Mouse (Mus musculus): ENCODE results near the gene Odr4. TPM values are rescaled to one million over a fixed set of nuclear protein-coding genes. Genes with fewer than 3 reads are reported as not detected.

Gene Odr4
- polyA plus RNA-seq, 1 experiment from 2014 or later, result 38.6 TPM

DNA sequence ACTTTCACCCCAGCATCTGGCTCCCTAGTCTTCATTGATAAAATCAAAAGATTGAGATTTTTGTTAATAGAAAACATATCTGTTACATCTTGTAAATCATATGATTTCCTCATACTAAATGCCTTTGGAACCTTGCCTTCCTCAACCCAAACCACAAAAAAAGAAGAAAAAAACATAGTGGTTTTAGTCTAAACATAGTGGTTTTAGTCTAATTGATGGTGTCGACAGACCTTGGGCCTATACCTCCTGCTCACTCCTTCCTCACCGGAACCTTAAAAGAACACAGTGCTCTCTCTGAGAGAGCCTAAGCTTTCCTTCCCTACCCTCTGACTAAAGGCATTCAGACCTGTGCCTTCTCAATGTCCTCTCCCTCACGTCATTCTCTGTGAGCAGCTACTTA lies 3.1 kb upstream of the Odr4 start:
- H3K9me3 ChIP-seq (replicated peaks), result no peaks in the 10 kb centered on the region
- no peaks in the 10 kb centered on the region for H3K27me3 ChIP-seq
- no peak overlapping the region for H3K9ac ChIP-seq
- peaks cover 7% of the 10 kb centered on the region for H3K4me1 ChIP-seq
- 63% methylated on average over 3 of the region's 3 CpGs for WGBS
- H3K4me3 ChIP-seq (replicated peaks), result no peak overlapping the region
- no peak overlapping the region for H3K27ac ChIP-seq (replicated peaks)
- no peak for ATAC-seq (ENCODE audit: insufficient number of reproducible peaks, low FRiP score, low TSS enrichment, low read depth)
- H3K36me3 ChIP-seq, result peaks cover 26% of the 10 kb centered on the region
- H3K4me2 ChIP-seq (replicated peaks), result no peak overlapping the region

DNA sequence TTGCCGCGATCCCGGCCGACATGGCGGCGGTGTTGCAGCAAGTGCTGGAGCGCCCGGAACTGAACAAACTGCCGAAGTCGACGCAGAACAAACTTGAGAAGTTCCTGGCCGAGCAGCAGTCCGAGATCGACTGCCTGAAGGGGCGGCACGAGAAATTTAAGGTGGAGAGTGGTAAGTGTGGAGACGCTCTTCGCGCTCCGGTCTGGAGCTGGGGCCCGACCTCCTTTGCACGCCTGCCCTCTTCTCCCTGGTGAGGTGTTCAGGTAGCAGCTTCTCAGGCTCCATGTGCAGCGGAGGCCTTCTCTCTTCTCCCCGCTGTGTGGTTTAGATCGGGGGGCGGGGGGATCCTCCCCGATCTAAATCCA lies 590 bp upstream of the Odr4 start:
- no peaks in the 10 kb centered on the region for H3K9me3 ChIP-seq (replicated peaks)
- H3K27ac ChIP-seq (replicated peaks), result peak overlapping the region; percentile 96
- peak overlapping the region; percentile 82 for H3K4me3 ChIP-seq (replicated peaks)
- H3K4me2 ChIP-seq (replicated peaks), result peak overlapping the region; percentile 56
- no peaks in the 10 kb centered on the region for H3K27me3 ChIP-seq
- 0% methylated on average over 27 of the region's 27 CpGs for WGBS
- peaks cover 7% of the 10 kb centered on the region for H3K4me1 ChIP-seq
- H3K36me3 ChIP-seq, result peaks cover 34% of the 10 kb centered on the region
- H3K9ac ChIP-seq, result peak overlapping the region; percentile 64
- peak; percentile 43 for ATAC-seq (ENCODE audit: insufficient number of reproducible peaks, low FRiP score, low TSS enrichment, low read depth)

DNA sequence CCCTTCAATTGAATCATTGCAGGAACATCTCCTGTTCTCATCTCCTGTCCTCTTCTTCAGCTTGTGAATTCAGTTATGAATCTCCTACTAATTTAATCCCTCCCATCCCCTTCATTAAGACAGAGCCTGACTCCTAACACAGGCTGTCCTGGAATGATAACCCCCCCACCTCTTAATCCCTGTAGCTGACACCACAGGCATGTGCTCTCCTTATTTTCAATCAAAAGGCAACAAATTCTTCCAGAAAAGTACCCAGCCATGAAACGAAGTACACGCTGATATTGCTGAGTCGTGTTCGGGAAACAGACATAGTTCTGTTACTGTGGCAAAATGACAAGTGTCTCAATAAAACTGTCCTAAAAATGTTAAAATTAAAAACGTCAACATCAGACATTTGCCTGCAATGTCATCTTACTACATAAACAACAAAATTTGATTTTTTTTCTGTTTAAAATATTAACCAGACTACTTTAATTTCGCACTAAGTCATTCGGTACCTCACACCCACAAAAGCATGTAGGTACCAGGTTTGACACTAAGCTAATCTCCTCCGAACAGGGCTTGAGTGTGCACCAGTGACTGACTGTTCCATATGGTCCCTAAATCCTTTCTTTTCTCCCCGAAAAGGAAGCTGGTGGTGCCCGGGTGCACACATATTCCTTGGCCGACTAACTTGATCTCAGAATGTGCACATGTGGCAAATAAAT lies 796 bp downstream of the Odr4 start:
- Histone ChIP-seq H3K9me3 (replicated peaks) (no peaks in the 10 kb centered on the region), H3K27ac (replicated peaks) (peak overlapping the region; percentile 95), H3K27me3 (no peaks in the 10 kb centered on the region), H3K9ac (peak overlapping the region; percentile 58), H3K4me1 (peaks cover 7% of the 10 kb centered on the region), H3K4me3 (replicated peaks) (peak overlapping the region; percentile 82), H3K4me2 (replicated peaks) (peak overlapping the region; percentile 52), H3K36me3 (peaks cover 28% of the 10 kb centered on the region)
- WGBS, result 19% methylated on average over 11 of the region's 11 CpGs
- ATAC-seq (ENCODE audit: insufficient number of reproducible peaks, low FRiP score, low TSS enrichment, low read depth), result no peak

DNA sequence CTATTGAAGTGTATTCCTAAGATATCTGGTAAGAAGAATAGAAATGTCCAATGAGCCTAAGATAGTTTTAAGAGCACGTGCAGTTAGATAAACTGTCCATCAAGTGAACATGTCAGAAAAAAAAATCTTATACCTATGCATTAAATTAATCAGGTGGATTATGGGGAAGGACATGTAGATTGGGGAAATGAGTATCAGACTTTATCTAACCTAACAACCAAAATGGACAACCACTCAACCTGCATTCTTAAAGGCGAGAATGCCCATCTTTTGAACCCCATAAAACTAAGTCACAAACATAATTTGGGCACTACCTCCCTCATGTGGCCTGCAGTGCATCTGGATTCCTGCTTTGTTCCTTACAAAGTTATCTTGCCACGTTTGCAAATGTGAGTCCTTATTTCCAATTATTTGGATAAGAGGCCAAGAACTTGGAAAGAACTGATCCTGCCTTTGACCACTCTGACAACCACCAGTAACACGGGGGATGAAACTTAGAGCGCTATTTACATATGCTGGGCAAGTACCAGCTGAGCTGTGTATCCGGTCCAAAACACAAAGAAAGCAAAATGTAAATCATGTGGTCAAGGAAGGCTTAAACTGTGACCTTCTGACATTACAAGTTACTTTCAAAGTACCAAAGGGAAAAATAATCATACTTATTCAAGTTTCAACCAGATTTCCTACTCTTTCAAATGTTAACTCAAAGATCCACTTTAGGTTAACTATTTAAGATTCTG lies 3.3 kb downstream of the Odr4 start:
- ATAC-seq (ENCODE audit: insufficient number of reproducible peaks, low FRiP score, low TSS enrichment, low read depth), result no peak
- H3K27me3 ChIP-seq, result no peaks in the 10 kb centered on the region
- 89% methylated on average over 6 of the region's 6 CpGs for WGBS
- no peaks in the 10 kb centered on the region for H3K9me3 ChIP-seq (replicated peaks)
- peaks cover 4% of the 10 kb centered on the region for H3K4me1 ChIP-seq
- H3K9ac ChIP-seq, result no peak overlapping the region
- no peak overlapping the region for H3K4me3 ChIP-seq (replicated peaks)
- H3K36me3 ChIP-seq, result peaks cover 25% of the 10 kb centered on the region
- H3K4me2 ChIP-seq (replicated peaks), result no peak overlapping the region
- no peak overlapping the region for H3K27ac ChIP-seq (replicated peaks)

DNA sequence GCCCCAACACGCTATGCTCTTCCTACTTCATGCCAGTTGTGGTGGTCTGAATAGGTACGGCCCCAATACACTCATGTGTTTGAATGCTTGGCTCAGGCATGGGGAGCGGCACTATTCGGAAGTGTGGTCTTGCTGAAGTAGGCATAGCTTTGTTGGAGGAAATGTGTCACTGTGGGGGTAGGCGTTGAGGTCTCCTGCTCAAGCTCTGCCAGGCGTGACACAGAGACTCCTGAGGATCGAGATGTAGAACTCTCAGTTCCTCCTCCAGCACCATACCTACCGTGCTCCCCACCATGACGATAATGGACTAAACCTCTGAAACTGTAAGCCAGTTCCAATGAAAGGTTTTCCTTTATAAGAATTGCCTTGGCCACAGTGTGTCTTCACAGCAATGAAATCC lies 5.3 kb downstream of the Odr4 start:
- Histone ChIP-seq H3K36me3 (peaks cover 30% of the 10 kb centered on the region), H3K9ac (no peak overlapping the region), H3K4me2 (replicated peaks) (no peak overlapping the region), H3K4me1 (peaks cover 4% of the 10 kb centered on the region), H3K27ac (replicated peaks) (no peak overlapping the region), H3K27me3 (no peaks in the 10 kb centered on the region), H3K4me3 (replicated peaks) (no peak overlapping the region), H3K9me3 (replicated peaks) (no peaks in the 10 kb centered on the region)
- ATAC-seq (ENCODE audit: insufficient number of reproducible peaks, low FRiP score, low TSS enrichment, low read depth), result no peak
- 92% methylated on average over 9 of the region's 9 CpGs for WGBS

DNA sequence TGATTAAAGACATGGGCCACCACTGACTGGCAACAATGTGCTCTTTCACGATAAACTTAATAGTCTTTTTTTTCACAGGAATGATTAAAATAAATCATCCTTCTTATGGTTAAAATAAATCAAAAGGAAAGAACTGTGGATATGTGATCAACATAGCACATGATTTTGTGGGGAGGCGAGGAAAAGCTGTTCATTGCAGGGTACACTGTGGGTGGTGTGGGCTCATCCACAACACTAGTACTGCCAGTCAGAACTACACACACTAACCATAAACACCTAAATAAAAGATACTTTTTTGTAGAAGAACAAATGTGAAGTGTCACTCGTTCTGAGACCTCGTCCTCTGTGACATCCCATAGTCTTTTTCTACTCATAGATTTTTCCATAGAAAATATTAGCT lies 8.7 kb downstream of the Odr4 start:
- no peak for ATAC-seq (ENCODE audit: insufficient number of reproducible peaks, low FRiP score, low TSS enrichment, low read depth)
- no peaks in the 10 kb centered on the region for H3K4me1 ChIP-seq
- peaks cover 25% of the 10 kb centered on the region for H3K36me3 ChIP-seq
- no peak overlapping the region for H3K4me2 ChIP-seq (replicated peaks)
- 95% methylated on average over 4 of the region's 4 CpGs for WGBS
- no peak overlapping the region for H3K4me3 ChIP-seq (replicated peaks)
- H3K27ac ChIP-seq (replicated peaks), result no peak overlapping the region
- H3K9ac ChIP-seq, result no peak overlapping the region
- H3K9me3 ChIP-seq (replicated peaks), result no peaks in the 10 kb centered on the region
- H3K27me3 ChIP-seq, result no peaks in the 10 kb centered on the region

DNA sequence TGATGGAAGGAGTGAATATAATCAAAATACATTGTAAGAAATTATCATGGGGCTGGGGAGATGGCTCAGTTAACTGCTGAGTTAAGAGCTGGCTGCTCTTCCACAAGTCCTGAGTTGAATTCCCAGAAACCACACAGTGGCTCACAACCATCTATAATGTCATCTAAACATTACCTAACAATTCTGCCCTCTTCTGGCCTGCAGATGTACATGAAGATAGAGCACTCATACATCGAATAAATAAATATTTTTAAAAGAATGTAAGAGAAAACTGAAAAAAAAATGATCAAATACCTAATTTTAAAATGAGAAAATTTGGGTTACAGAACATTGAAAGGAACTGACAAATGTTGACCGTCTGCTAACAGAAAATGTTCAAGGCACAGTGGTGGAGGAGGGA lies 18.6 kb downstream of the Odr4 start:
- no peak for ATAC-seq (ENCODE audit: insufficient number of reproducible peaks, low FRiP score, low TSS enrichment, low read depth)
- WGBS, result 90% methylated on average over 2 of the region's 2 CpGs

DNA sequence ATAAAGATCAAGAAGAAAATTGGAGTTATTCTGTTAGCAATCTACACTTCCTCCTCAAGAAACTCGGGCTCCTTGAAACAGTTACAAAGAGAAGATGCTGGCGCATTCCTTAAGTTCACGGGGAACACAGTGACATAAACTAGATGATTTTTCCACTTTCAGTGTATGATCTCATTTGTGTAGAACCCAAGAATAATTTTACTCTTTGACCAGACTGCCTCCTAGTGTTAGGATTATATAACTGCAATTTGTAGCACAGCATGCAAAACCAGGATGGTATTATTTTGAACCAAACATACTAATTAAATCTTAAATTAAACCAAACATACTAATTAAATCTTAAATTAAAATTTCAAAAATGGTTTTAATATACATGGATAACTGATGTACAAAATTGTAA lies 20.0 kb downstream of the Odr4 start:
- Histone ChIP-seq H3K9ac (no peak overlapping the region), H3K4me3 (replicated peaks) (no peak overlapping the region), H3K4me1 (no peaks in the 10 kb centered on the region), H3K4me2 (replicated peaks) (no peak overlapping the region), H3K27ac (replicated peaks) (no peak overlapping the region), H3K36me3 (peaks cover 12% of the 10 kb centered on the region), H3K27me3 (no peaks in the 10 kb centered on the region), H3K9me3 (replicated peaks) (no peaks in the 10 kb centered on the region)
- ATAC-seq (ENCODE audit: insufficient number of reproducible peaks, low FRiP score, low TSS enrichment, low read depth), result no peak
- 81% methylated on average over 3 of the region's 3 CpGs for WGBS

More for the DNA sequence above, 18.6 kb downstream of the Odr4 start:
- Histone ChIP-seq H3K27me3 (no peaks in the 10 kb centered on the region), H3K9ac (no peak overlapping the region), H3K9me3 (replicated peaks) (no peaks in the 10 kb centered on the region), H3K4me2 (replicated peaks) (no peak overlapping the region), H3K4me3 (replicated peaks) (no peak overlapping the region), H3K36me3 (peaks cover 11% of the 10 kb centered on the region), H3K4me1 (no peaks in the 10 kb centered on the region), H3K27ac (replicated peaks) (no peak overlapping the region)

DNA sequence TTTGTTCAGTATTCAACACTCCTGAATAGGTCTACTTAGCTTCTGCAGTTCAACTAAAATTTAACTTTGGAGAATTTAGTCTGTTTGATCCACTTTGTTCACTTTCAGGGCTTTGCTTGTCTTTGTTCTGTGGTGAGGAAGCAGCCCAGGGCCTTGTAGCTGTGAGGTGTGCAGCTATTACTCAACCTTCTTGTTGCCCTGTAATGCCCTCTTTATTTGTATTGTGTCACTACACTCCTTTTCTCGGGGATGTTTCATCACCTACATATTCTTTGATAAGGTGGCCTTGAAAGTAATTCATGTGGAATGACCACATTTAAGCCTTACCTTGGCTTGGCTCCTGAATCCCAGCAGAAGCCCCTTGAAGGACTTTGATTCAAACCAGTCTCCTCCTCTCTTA lies 32.0 kb downstream of the Odr4 start:
- Histone ChIP-seq H3K36me3 (peaks cover 25% of the 10 kb centered on the region), H3K9me3 (replicated peaks) (no peaks in the 10 kb centered on the region), H3K9ac (no peak overlapping the region), H3K4me3 (replicated peaks) (no peak overlapping the region), H3K27ac (replicated peaks) (no peak overlapping the region), H3K4me2 (replicated peaks) (no peak overlapping the region), H3K4me1 (no peaks in the 10 kb centered on the region), H3K27me3 (no peaks in the 10 kb centered on the region)
- ATAC-seq (ENCODE audit: insufficient number of reproducible peaks, low FRiP score, low TSS enrichment, low read depth), result no peak
- WGBS, result 92% methylated on average over 1 of the region's 1 CpGs

DNA sequence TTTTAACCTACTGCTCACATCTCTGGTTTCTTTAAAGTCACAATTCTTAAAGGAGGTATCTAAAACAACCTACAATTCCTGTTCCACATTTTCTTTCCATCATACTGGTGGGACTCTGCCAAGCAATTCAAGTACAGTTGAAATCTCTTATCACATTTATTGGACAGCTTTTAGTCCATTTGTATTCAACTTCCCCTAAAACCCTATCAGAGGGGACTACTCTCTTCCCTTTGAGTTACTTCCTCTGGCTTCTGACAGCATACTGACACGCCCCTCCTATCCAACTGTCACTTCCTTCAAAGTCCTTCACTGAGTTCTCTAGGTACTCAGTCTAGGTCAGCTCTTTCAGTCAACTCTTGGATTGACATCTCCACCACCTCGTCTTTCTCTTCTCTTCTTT lies 57.8 kb downstream of the Odr4 start:
- no peaks in the 10 kb centered on the region for H3K4me1 ChIP-seq
- no peaks in the 10 kb centered on the region for H3K36me3 ChIP-seq
- no peak overlapping the region for H3K27ac ChIP-seq (replicated peaks)
- no peak overlapping the region for H3K4me3 ChIP-seq (replicated peaks)
- H3K9me3 ChIP-seq (replicated peaks), result no peaks in the 10 kb centered on the region
- ATAC-seq (ENCODE audit: insufficient number of reproducible peaks, low FRiP score, low TSS enrichment, low read depth), result no peak
- no peak overlapping the region for H3K4me2 ChIP-seq (replicated peaks)
- WGBS, result 71% methylated on average over 2 of the region's 2 CpGs
- H3K27me3 ChIP-seq, result no peaks in the 10 kb centered on the region
- no peak overlapping the region for H3K9ac ChIP-seq

DNA sequence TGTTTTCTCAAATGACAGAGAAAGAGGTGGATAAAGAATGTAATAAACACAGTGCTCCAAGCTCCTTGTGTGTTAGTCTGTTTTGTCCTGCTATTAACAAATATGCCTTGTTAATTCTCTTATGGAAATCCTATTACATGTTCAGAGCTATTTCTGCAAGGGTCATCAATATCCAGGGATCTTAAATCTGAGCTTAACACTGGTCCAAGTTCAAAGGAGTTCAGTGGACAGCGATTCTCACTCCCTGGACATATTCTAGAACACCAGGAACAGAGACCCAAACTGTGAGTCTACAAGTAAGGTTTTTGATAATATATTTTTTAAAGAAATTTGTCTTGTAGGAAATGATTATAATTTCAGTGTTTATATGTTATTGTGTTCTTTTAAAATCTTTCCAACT lies 73.7 kb downstream of the Odr4 start, which contains the start of gene Pdc:
Gene Pdc (plus strand): TSS at position 213 of the 400 bp plus-strand sequence.
- H3K4me2 ChIP-seq (replicated peaks), result no peak within 1 kb of the TSS
- H3K9me3 ChIP-seq (replicated peaks), result no peaks in the 10 kb centered on the region
- WGBS, result 88% methylated on average over 1 of the region's 1 CpGs
- no peaks in the 10 kb centered on the region for H3K27me3 ChIP-seq
- H3K4me1 ChIP-seq, result no peaks in the 10 kb centered on the region
- H3K36me3 ChIP-seq, result no peaks in the 10 kb centered on the region
- no peak for ATAC-seq (ENCODE audit: insufficient number of reproducible peaks, low FRiP score, low TSS enrichment, low read depth)
- H3K4me3 ChIP-seq (replicated peaks), result no peak within 1 kb of the TSS
- H3K9ac ChIP-seq, result no peak within 1 kb of the TSS
- H3K27ac ChIP-seq (replicated peaks), result no peak within 1 kb of the TSS
